Mouse (Mus musculus): Measurements from ENCODE around the gene Pla2g12b.

Pla2g12b gene

GRCm38 (mm10) chr10:59413711-59414110 is 10.3 kb downstream of the Pla2g12b start:
- no peak for DNase-seq (ENCODE audit: low spot score in 2 of 2)

- no peak for DNase-seq (ENCODE audit: low spot score in 2 of 2)
Observed at GRCm38 (mm10) chr10:59416623-59417022, 13.2 kb downstream of the Pla2g12b start.

- no peak for DNase-seq (ENCODE audit: low spot score in 2 of 2)
Observed at GRCm38 (mm10) chr10:59419516-59419915, 16.1 kb downstream of the Pla2g12b start.

- no peak for DNase-seq (ENCODE audit: low spot score in 2 of 2)
Observed at GRCm38 (mm10) chr10:59424453-59424852, 21.0 kb downstream of the Pla2g12b start.

- DNase-seq (ENCODE audit: low spot score in 2 of 2), result no peak
Observed at GRCm38 (mm10) chr10:59425369-59425768, 21.9 kb downstream of the Pla2g12b start.

GRCm38 (mm10) chr10:59426371-59426770 is 22.9 kb downstream of the Pla2g12b start:
- DNase-seq (ENCODE audit: low spot score in 2 of 2), result no peak

GRCm38 (mm10) chr10:59429448-59430135 is 26.1 kb downstream of the Pla2g12b start:
- no peak for DNase-seq (ENCODE audit: low spot score in 2 of 2)

- DNase-seq (ENCODE audit: low spot score in 2 of 2), result no peak
Observed at GRCm38 (mm10) chr10:59430701-59431218, 27.3 kb downstream of the Pla2g12b start.

- no peak for DNase-seq (ENCODE audit: low spot score in 2 of 2)
Observed at GRCm38 (mm10) chr10:59435746-59436145, 32.3 kb downstream of the Pla2g12b start.

- no peak for DNase-seq (ENCODE audit: low spot score in 2 of 2)
Observed at GRCm38 (mm10) chr10:59438651-59439050, 35.2 kb downstream of the Pla2g12b start.

- no peak for DNase-seq (ENCODE audit: low spot score in 2 of 2)
Observed at GRCm38 (mm10) chr10:59439508-59439931, 36.1 kb downstream of the Pla2g12b start.

GRCm38 (mm10) chr10:59440177-59440576 is 36.7 kb downstream of the Pla2g12b start:
- DNase-seq (ENCODE audit: low spot score in 2 of 2), result no peak

GRCm38 (mm10) chr10:59441735-59442134 is 38.3 kb downstream of the Pla2g12b start, which contains the start of gene Oit3:
Gene Oit3, minus strand, starts transcription at chr10:59441778.
- DNase-seq (ENCODE audit: low spot score in 2 of 2), result no peak

- DNase-seq (ENCODE audit: low spot score in 2 of 2), result no peak
Observed at GRCm38 (mm10) chr10:59443212-59443611, 39.8 kb downstream of the Pla2g12b start.

GRCm38 (mm10) chr10:59444106-59444505 is 40.6 kb downstream of the Pla2g12b start:
- no peak for DNase-seq (ENCODE audit: low spot score in 2 of 2)

GRCm38 (mm10) chr10:59444635-59445034 is 41.2 kb downstream of the Pla2g12b start:
- DNase-seq (ENCODE audit: low spot score in 2 of 2), result no peak

- DNase-seq (ENCODE audit: low spot score in 2 of 2), result no peak
Observed at GRCm38 (mm10) chr10:59446911-59447437, 43.5 kb downstream of the Pla2g12b start.

- no peak for DNase-seq (ENCODE audit: low spot score in 2 of 2)
Observed at GRCm38 (mm10) chr10:59447546-59447945, 44.1 kb downstream of the Pla2g12b start.

GRCm38 (mm10) chr10:59451839-59452238 is 48.4 kb downstream of the Pla2g12b start:
- no peak for DNase-seq (ENCODE audit: low spot score in 2 of 2)

- no peak for DNase-seq (ENCODE audit: low spot score in 2 of 2)
Observed at GRCm38 (mm10) chr10:59454631-59455030, 51.2 kb downstream of the Pla2g12b start.

- DNase-seq (ENCODE audit: low spot score in 2 of 2), result no peak
Observed at GRCm38 (mm10) chr10:59459767-59460166, 56.3 kb downstream of the Pla2g12b start.

- DNase-seq (ENCODE audit: low spot score in 2 of 2), result no peak
Observed at GRCm38 (mm10) chr10:59462307-59462706, 58.8 kb downstream of the Pla2g12b start.

- no peak for DNase-seq (ENCODE audit: low spot score in 2 of 2)
Observed at GRCm38 (mm10) chr10:59465546-59465945, 62.1 kb downstream of the Pla2g12b start.
